Mouse (Mus musculus): Measurements from ENCODE around the gene Gapvd1.
"Not testable (repeated sequence)": the region's sequence is repeated elsewhere in the genome, so short reads cannot be mapped to it uniquely, and the experiment has no call there.

Gene Gapvd1

GRCm38 (mm10) chr2:34771368-34772226 lies 16.6 kb upstream of the Gapvd1 start, which contains the start of gene Hspa5:
Gene Hspa5, plus strand, starts transcription at chr2:34771970.
- DNase-seq (ENCODE audit: low spot score in 2 of 2), result peak; percentile 96 to 99

DNA sequence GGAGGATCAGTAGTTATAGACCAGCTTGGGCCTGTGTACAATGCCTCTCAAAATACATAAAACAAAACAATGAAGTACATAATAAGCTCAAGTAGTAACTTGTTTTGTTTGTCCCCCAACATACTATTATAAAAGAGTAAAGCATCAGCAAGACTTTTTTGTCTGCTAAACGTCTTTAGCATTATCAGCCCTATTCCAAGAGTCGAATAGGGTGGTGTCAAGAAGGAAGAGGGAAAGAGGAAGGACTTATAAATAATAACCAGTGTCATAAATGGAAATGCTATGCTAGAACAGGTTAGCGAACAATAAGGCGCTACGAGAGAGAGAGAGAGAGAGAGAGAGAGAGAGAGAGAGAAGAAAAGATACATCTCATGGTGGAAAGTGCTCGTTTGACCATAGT lies 15.9 kb upstream of the Gapvd1 start:
- DNase-seq (ENCODE audit: low spot score in 2 of 2), result no peak

DNA sequence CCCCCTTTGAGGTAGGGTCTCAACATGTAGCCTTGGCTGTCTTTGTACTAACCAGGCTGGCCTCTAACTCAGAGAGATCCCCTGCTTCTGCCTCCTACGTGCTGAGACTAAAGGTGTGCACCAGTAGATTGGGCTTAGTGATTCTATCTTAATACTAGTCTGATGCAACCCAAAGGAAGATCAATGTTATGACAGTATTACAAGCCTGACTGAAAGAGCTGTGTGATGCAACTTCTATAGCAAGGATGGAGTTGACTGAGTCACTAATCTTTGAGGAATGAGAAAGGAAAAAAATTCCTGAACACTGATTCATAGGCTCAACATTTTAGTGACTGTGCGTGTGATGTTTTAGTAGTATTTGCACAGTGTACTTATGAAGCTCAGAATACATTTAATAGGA lies 15.0 kb upstream of the Gapvd1 start:
- no peak for DNase-seq (ENCODE audit: low spot score in 2 of 2)

DNA sequence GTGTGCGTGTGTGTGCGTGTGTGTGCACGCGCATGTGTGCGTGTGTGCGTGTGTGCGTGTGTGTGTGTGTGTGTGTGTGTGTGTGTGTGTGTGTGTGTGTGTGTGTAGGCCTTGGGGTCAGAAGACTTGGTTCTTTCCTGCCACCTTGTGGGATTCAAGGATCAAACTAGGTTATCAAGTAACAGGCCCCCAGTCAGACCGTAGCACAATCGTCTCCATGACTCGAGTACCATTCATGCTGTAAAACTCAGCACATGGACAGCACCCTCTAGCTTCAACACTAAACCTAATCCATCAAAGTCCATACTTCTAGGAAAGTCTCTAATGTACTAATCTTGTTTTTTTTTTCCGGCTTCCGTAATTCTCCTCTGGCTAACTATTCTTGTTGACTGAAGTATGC lies 9.8 kb upstream of the Gapvd1 start:
- DNase-seq (ENCODE audit: low spot score in 2 of 2), result no peak

DNA sequence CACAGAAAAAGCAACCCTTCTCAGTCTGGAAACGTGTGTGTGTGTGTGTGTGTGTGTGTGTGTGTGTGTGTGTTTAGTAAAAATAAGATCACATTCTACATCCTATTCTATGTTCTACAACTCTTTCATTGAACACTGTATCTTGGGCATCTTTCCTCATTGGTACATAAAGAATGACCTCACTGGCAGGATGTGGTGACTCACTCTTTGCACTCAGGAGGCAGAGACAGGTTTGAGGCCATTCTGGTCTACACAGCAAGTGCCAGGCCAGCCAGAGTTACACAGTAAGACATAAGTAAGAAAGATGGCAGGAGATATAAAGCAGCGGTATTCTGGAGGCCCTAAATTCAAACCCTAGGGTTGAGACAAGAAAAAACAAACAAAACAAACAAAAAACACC lies 7.8 kb upstream of the Gapvd1 start:
- no peak for DNase-seq (ENCODE audit: low spot score in 2 of 2)

DNA sequence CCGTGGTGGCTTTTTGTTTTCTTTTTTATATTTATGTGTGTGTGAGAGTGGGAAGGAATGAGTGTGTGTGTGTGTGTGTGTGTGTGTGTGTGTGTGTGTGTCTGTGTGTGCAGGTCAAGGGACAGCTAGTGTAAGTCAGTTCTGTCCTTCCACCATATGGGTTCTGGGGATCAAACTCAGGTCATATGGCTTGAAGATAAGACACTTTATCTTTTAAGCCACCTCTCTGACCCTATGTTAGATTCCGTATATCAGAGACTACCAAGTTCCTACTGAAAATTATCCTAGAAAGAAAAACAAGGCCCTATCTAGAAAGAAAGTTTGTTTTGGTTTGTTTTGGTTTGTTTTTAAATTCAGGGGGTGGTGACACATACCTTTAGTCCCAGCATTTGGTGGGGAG lies 7.1 kb upstream of the Gapvd1 start:
- no peak for DNase-seq (ENCODE audit: low spot score in 2 of 2)

GRCm38 (mm10) chr2:34761272-34761671 lies 6.2 kb upstream of the Gapvd1 start:
- not testable (repeated sequence) for DNase-seq (ENCODE audit: low spot score in 2 of 2)

GRCm38 (mm10) chr2:34757341-34757740 lies 2.3 kb upstream of the Gapvd1 start:
- no peak for DNase-seq (ENCODE audit: low spot score in 2 of 2)

DNA sequence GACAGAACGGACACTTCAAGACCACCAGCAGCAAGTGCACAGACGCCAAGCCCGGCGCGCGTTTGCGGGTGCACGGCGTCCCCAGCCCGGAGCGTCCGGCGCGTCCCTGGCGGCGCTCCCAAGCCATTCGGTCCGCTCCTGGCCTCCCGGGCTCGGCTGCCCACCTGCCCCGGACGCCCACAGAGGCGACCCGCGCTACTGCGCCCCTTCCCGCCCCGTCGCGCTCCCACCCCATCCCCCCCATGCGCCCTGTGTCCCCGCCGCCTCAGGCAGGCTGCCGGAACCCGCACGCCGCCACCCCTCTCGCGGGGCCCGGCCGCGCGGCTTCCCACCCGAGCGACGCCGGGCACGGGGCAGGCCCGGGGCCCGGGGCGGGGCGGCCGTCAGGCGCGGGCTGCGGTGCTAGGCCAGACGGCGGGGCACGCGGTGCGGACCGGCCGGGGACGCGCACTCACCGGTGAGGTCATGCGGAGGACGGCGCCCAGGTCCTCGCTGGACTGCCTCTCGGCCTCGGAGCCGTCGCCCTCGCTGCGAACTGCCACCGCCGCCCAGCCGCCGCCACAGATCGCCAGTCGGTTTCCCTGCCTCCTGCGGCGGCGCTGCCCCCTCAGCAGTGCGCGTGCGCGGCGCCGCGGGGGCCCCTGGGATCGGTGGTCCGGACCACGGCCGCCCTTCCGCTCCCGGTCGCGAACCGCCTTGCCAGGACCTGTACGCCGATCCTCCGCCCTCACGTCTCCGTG lies 1.1 kb downstream of the Gapvd1 start:
- DNase-seq (ENCODE audit: low spot score in 2 of 2), result peak; percentile 77 to 88

GRCm38 (mm10) chr2:34750245-34750644 lies 4.8 kb downstream of the Gapvd1 start:
- no peak for DNase-seq (ENCODE audit: low spot score in 2 of 2)

DNA sequence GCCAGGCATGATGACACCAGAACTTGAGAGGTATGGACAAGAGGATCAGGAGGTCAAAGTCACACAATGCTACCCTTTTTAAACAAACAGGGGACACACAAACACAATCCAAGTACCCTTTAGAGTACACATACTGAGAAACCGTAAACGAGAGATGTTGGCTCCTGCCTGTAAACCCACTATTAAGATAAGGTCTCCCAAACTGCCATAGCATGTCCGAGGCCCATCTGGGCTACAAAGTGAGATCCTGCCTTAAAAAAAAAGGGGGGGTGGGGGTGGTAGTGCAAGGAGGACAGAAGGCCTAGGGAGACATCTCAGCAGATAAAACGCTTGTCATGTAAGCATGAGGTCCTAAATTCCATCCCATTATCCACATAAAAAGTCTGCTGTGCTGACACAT lies 6.6 kb downstream of the Gapvd1 start:
- DNase-seq (ENCODE audit: low spot score in 2 of 2), result no peak

DNA sequence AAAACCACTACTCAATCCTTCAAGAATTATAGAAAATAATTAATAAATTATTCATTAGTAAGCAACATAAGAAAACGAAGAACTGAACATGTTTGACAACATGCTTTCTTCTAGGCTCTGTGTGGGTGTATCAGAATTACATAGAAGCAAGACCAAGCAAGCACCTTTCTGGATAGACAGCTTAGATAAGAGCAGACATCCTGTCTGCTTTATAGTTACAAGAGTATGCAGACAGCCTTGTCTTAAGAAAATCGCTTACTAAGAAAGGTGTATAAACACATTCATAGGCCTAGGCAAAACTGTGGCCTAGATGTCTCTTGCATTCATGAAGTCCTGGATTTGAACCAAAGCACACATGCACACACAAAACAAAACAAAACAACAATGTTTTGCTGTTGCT lies 9.4 kb downstream of the Gapvd1 start:
- DNase-seq (ENCODE audit: low spot score in 2 of 2), result no peak

DNA sequence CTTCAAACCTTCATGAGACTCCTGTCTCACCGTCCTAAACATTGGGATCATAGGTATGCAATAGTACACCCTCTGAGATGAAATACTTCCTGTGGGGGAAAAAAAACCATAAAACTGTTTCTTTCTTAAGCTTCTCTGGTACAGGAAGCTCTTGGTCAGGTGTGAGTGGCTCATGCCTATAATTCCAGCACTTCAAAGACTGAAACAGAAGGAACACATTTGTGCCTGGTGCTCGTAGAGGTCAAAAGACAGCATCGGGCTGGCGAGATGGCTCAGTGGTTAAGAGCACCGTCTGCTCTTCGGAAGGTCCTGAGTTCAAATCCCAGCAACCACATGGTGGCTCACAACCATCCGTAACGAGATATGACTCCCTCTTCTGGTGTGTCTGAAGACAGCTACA lies 10.6 kb downstream of the Gapvd1 start:
- DNase-seq (ENCODE audit: low spot score in 2 of 2), result peak in 1 of 2 experiments; percentile 6

DNA sequence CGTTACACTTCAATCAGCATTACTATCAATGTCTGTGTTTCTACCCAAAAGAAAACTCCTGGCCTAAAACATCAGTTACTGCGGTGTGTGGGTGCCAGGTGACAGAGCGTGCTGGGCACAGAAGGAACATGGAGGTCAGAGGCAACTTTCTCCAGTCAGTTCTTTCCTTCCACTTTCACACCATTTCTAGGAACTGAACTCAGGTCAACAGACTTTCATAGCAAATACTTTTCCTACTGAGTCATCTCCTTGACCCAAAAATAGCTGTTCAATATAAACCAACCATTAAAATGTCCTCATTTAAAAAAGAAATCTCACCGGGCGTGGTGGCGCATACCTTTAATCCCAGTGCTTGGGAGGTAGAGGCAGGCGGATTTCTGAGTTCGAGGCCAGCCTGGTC lies 12.4 kb downstream of the Gapvd1 start:
- no peak for DNase-seq (ENCODE audit: low spot score in 2 of 2)

GRCm38 (mm10) chr2:34741390-34742159 lies 13.5 kb downstream of the Gapvd1 start:
- no peak for DNase-seq (ENCODE audit: low spot score in 2 of 2)

GRCm38 (mm10) chr2:34739684-34740391 lies 15.2 kb downstream of the Gapvd1 start:
- DNase-seq (ENCODE audit: low spot score in 2 of 2), result no peak

- DNase-seq (ENCODE audit: low spot score in 2 of 2), result no peak
Measured at GRCm38 (mm10) chr2:34737911-34738310, 17.1 kb downstream of the Gapvd1 start.

DNA sequence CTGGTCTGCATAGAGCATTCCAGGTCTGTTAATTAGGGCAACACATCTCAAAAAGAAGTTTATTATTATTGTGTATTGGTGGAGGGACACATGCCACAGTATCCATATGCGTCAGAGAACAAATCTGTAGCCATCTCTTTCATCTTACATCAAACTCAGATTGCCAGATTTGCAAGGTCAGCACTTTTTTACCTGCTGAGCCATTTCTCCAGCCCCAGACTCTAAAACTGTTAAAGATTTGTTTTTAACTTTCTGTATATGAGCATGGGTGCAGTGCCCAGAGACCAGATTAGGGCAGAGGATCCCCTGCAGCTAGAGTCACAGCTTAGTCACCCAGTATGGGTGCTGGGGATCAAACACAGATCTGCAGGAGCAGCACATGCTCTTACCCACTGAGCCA lies 18.4 kb downstream of the Gapvd1 start:
- DNase-seq (ENCODE audit: low spot score in 2 of 2), result no peak

DNA sequence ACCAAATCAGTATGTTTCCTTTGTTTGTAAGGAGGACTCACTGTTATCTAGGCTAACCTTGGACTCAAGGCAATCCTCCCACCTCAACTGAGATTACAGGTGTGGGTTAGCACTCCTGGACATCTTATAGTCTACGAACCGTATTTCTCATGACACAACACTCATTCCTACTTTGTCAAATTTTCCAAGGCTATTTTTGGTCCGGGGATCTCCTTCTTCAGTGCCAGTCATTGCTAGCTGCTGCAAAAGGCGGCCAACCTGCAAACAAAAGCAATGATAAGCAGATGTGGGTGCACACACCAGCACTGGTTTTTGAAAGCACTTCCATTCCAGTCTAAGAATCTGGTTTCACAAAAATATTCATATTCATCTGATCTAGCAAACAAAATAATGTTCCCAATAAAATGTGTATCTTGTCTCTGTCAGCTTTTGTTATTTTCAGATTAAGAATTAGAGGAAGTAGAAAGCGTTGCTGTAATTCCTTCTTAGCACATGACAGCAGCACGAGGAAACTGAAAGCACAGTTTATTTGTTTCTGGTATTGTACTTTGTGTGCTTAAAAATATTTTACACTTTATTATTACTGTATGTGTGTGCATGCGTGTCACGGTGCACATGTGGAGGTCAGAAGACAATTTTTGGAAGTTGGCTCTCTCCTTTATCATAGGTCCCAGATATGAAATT lies 27.8 kb downstream of the Gapvd1 start:
- no peak for DNase-seq (ENCODE audit: low spot score in 2 of 2)

DNA sequence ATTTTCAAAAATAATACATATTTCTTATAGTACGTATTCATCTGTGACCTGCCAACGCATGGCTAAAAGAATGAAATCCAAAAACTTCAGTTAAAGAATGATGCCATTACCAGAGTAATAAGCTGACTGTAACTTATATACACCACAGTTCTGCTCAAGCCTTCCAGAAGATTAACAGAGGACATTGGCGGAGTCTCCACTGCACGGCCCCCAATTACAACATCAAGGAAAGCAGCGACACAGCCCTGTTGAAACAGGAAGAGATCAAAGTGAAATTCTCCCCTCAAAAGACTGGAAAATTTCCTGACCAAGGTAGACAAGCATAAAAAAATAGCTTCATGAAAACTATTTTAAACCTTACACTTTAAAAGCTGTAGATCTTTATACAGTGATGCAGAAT lies 29.8 kb downstream of the Gapvd1 start:
- DNase-seq (ENCODE audit: low spot score in 2 of 2), result no peak

GRCm38 (mm10) chr2:34718196-34718595 lies 36.8 kb downstream of the Gapvd1 start:
- no peak for DNase-seq (ENCODE audit: low spot score in 2 of 2)

All from thymus, postnatal 10 days (tissue).